Mouse (Mus musculus): ENCODE results near the gene Malrd1. TPM values are rescaled to one million over a fixed set of nuclear protein-coding genes. Genes with fewer than 3 reads are reported as not detected.
"Not testable (repeated sequence)": the region's sequence is repeated elsewhere in the genome, so short reads cannot be mapped to it uniquely, and the experiment has no call there.

The Malrd1 gene
- total RNA-seq, 2 experiments from 2014 or later = not detected

- no peak overlapping the region for H3K27ac ChIP-seq
- intact Hi-C loops (cut with DNase I) = no loop called here
- no peak for TF ChIP-seq CTCF (IDR thresholded peaks at IDR 0.05)
- no peak for DNase-seq
- H3K4me3 ChIP-seq = no peak overlapping the region
These were observed 367.3 kb downstream of the Malrd1 start for GRCm38 (mm10) chr2:15893418-15894120.

- H3K4me3 ChIP-seq = no peak overlapping the region
- H3K27ac ChIP-seq = no peak overlapping the region
- intact Hi-C loops (cut with DNase I) = no loop called here
- no peak for TF ChIP-seq CTCF (IDR thresholded peaks at IDR 0.05)
- DNase-seq = no peak
These were observed 399.2 kb downstream of the Malrd1 start for GRCm38 (mm10) chr2:15925432-15925831.

- intact Hi-C loops (cut with DNase I) = no loop called here
- Histone ChIP-seq H3K4me3 (no peak overlapping the region), H3K27ac (no peak overlapping the region)
- no peak for TF ChIP-seq CTCF (IDR thresholded peaks at IDR 0.05)
- DNase-seq = no peak
These were observed 399.8 kb downstream of the Malrd1 start for GRCm38 (mm10) chr2:15926041-15926440.

GRCm38 (mm10) chr2:15931479-15931878 lies 405.2 kb downstream of the Malrd1 start:
- Histone ChIP-seq H3K4me3 (no peak overlapping the region), H3K27ac (no peak overlapping the region)
- no peak for TF ChIP-seq CTCF (IDR thresholded peaks at IDR 0.05)
- DNase-seq = no peak
- intact Hi-C loops (cut with DNase I) = no loop called here

DNA sequence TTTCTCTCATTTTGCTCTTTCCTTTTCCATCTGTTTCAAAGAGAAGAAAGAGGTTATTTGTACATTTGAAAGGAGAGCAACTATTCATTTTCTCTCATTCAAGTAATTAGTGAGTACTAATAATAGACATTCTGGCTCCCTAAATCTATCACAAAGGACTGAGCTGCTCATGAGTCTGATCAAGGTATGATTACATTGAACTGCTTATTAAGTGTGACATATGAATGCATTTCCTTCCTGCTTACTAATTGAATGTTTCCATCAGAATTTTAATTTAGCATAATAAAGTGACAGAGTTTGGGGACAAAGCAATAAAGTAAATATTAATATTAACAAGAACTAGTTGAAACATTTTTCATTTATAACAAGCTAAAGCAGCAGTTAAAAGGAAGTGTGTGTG lies 405.6 kb downstream of the Malrd1 start:
- intact Hi-C loops (cut with DNase I) = no loop called here
- H3K4me3 ChIP-seq = no peak overlapping the region
- no peak overlapping the region for H3K27ac ChIP-seq
- DNase-seq = no peak
- no peak for TF ChIP-seq CTCF (IDR thresholded peaks at IDR 0.05)

DNA sequence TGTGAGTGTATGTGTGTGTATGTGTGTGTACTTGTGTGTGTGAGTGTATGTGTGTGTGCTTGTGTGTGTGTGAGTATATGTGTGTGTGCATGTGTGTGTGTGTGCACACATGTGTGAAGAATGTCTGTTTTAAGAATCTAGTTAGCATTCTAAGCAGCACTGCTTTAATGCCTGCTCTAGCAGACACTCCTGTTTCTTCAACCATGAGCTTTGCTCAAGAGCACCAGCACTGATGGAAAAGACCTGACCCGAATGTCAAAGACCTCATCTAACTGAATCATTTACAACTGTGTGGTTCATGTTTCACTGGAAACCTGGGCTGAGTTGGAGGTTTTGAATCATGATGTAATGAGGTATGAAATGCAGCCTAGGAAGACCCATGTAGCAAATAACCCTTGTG lies 406.1 kb downstream of the Malrd1 start:
- DNase-seq = no peak
- Histone ChIP-seq H3K4me3 (no peak overlapping the region), H3K27ac (no peak overlapping the region)
- no peak for TF ChIP-seq CTCF (IDR thresholded peaks at IDR 0.05)
- intact Hi-C loops (cut with DNase I) = no loop called here

DNA sequence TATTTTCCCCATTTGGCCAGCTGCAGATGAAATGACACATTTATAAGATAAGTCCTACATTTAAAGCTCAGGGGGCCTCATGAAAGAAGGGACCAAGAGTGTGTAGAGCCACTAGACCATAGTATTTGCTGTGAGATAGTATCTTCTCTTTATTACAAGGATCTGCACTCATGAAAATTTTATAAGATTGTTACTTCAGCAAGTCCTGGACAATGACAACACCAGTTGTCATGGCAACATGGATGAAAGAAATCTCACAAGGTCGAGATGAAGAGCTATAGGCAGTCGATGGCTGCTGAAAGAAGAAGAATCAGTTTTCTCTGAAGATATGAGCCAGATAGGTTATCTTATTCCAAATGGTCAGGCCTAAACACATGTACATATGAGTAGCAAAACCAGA lies 476.6 kb downstream of the Malrd1 start:
- Histone ChIP-seq H3K4me3 (no peak overlapping the region), H3K27ac (no peak overlapping the region)
- intact Hi-C loops (cut with DNase I) = no loop called here
- TF ChIP-seq CTCF (IDR thresholded peaks at IDR 0.05) = no peak
- no peak for DNase-seq

GRCm38 (mm10) chr2:16017046-16017445 lies 490.8 kb downstream of the Malrd1 start:
- DNase-seq; intact Hi-C loops (cut with DNase I); H3K4me3 ChIP-seq; H3K27ac ChIP-seq: not testable (repeated sequence)

GRCm38 (mm10) chr2:16017719-16018118 lies 491.4 kb downstream of the Malrd1 start:
- H3K27ac ChIP-seq; intact Hi-C loops (cut with DNase I); H3K4me3 ChIP-seq; DNase-seq: not testable (repeated sequence)

DNA sequence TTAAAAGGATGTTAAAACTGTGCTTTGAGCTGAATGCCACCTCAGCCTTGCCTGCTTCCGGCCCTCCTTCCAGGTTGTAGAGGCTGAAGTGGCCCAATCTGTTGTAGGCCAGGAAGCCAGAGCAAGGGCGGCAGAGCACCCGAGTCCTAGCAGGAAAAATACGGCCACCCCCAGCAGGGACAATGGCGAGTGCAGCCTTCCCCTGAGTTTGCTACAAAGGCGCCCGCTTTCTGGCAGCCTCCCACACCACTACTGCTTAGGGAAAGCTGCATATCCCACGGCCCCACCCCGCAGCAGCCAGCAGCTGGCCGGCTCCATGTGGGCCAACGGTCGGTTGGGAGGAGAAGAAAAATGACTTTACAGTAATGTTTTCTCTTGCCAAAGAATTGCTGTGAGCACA lies 503.5 kb downstream of the Malrd1 start:
- Histone ChIP-seq H3K27ac (no peak overlapping the region), H3K4me3 (no peak overlapping the region)
- intact Hi-C loops (cut with DNase I) = no loop called here
- TF ChIP-seq CTCF (IDR thresholded peaks at IDR 0.05) = no peak
- peak; percentile 23 for DNase-seq

DNA sequence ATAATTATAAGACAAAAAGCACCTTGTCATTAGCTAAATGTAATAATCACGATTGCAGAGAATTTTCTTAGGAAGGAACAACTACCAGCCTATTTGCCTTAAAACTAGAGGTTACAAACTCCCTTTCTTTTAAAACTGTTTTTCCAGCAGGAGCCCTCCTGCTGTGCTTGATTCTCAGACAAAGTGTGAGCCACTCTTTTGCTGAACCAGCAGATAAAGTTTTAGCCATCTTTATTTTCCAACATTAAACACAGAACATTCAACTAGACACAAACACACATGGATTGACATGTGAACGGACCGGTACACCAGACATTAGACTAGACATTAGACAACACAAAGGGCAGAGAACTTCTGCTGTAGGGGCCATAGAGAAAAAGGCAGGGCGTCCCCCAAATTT lies 505.3 kb downstream of the Malrd1 start:
- no peak for TF ChIP-seq CTCF (IDR thresholded peaks at IDR 0.05)
- intact Hi-C loops (cut with DNase I) = no loop called here
- Histone ChIP-seq H3K27ac (no peak overlapping the region), H3K4me3 (no peak overlapping the region)
- DNase-seq = no peak

- H3K27ac ChIP-seq = no peak overlapping the region
- H3K4me3 ChIP-seq = no peak overlapping the region
- no peak for DNase-seq
- intact Hi-C loops (cut with DNase I) = no loop called here
- TF ChIP-seq CTCF (IDR thresholded peaks at IDR 0.05) = no peak
These were observed 506.5 kb downstream of the Malrd1 start for GRCm38 (mm10) chr2:16032804-16033203.

GRCm38 (mm10) chr2:16110696-16111095 lies 584.4 kb downstream of the Malrd1 start:
- no peak for TF ChIP-seq CTCF (IDR thresholded peaks at IDR 0.05)
- DNase-seq = no peak
- Histone ChIP-seq H3K27ac (no peak overlapping the region), H3K4me3 (no peak overlapping the region)
- intact Hi-C loops (cut with DNase I) = no loop called here

GRCm38 (mm10) chr2:16113333-16113732 lies 587.1 kb downstream of the Malrd1 start:
- Histone ChIP-seq H3K27ac (no peak overlapping the region), H3K4me3 (no peak overlapping the region)
- intact Hi-C loops (cut with DNase I) = no loop called here
- no peak for DNase-seq
- no peak for TF ChIP-seq CTCF (IDR thresholded peaks at IDR 0.05)
